Mouse (Mus musculus): Measurements from ENCODE around the gene Ulk1. TPM values are rescaled to one million over a fixed set of nuclear protein-coding genes. Genes with fewer than 3 reads are reported as not detected.
"Not testable (repeated sequence)": the region's sequence is repeated elsewhere in the genome, so short reads cannot be mapped to it uniquely, and the experiment has no call there.

The Ulk1 gene
- total RNA-seq, 2 experiments from 2014 or later: 63.5 to 81.7 TPM

DNA sequence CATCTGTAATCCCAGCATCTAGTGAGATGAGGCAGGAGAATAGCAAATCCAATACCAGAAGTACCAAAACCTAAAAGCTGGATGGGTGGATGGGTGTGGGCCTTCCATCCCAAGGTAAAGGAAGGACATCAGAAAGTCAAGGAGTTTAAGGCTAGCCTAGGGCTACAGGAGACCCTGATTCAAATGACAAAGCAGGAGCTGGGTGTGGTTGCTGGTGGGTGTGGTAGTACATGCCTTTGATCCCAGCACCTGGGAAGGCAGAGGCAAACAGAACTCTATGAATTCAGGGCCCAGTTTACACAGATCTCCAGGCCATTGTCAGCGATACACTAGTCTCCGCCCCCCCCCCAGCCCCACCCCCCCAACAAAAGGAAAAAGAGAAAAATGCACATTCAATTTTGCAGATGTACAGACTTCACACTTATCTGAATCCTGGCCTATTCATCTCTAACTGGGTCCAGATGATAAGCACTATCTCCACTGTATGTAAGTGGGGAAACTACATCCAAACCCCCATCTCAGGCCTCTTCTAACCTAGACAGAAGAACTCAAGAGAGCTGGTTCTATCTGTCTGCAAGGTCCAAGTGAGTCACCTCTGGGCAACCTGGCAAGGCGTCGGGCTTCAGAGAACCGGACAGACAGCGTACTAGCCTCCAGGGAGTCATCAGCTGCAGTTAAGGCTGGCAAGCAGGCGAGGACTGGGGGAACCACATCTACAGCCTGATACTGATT is 5.7 kb downstream of the Ulk1 start:
- no peak for DNase-seq

DNA sequence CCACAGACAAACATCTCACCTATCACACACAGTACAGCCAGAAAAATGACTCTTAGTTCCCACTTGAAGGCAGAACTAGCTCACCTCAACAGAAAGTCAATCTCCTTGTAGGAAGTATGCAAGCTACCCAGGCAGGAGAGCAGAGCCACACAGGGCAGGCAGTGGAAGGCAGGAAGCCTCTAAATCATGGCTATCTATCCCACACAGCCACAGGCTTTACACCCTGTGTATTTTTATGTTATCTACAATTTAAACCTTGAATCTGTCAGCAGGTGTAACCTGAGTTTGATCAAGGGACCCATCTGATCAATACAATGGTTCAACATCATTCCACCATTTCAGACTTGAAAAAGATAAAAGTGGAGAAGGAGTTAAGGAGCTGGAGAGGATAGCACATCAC is 7.1 kb downstream of the Ulk1 start:
- DNase-seq: no peak

DNA sequence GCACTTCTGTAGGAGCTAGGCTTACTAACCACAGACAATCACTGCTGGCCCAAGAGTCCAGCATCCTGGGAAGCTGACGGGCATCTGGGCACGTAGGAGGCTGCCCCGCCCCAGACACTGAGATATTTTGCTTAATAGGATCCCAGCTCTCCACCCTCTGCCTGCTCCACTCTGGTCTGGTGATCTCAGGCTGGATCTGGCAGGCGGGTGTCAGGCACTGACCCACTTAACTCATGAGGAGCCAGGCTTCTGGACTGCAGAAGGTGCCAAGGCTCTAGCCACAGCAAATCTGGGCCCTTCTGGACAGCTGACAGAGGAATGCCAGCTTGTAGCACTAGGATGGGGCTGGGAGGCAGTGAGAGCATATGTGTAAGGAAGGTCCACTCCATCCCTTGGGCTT is 7.7 kb downstream of the Ulk1 start:
- DNase-seq: no peak

DNA sequence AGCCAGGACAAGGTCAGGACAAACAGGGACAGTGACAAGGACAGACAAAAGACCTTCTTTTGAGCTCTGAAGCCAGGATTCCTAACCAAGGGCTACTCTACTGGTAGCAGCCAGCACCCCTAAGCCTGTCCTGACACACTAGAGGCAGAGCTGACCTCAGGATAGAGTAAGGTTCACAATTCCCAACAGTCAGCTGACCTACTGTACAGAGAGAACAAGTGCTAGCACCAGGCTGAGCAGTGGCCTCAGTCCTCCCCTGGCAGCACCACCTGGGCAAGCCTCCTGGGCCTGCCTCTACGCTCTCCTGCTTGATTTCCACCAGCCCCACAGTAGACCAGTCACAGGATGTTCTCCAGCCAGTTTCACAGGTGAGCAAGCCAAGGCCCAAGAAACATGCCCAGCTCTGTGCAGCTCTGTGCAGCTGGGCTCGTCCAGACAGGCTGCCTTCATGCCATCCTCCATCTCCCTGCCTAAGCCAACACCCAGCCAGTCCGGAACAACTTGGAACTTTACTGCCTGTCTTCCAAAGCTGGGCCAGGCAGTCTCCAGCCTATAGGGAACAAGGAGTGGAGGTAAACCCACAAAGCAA is 8.8 kb downstream of the Ulk1 start:
- no peak for DNase-seq

DNA sequence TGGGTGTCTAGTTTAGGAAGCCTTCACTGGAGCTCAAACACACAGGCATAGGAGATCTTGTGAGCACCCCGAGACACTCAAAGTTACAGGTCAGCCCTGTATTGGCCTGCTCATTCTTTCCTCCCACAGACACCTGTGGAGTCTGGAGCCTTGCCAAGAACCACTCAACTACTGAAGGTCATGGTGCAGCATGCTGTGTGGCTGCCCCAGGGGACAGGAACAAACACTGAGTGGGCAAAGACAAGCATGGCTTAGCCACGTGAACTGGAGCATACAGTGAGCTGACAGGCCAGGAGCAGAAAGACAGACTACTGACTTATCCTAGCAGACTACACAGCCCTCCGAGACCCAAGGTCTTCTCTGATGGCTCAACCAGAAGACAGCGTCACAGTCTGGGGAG is 12.2 kb downstream of the Ulk1 start:
- no peak for DNase-seq

DNA sequence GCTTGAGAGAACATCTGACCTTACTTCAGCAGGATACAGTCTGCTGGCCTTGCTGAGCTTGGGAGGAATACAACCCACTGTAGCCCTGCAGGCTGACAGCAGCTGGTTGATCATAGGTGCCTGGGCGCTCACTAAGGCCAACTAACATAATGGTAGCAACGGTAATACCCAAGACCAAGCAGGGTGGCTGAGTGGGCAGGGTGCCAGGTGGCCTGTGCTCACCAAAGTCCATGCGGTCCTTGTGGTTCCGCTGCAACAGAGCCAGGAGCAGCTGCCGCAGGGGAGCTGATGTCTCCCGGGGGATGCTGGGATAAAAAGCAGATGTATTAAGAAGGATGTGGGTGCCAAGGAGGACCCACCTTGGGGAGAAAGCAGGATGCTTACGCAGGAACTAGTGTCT is 15.5 kb downstream of the Ulk1 start:
- DNase-seq: no peak

DNA sequence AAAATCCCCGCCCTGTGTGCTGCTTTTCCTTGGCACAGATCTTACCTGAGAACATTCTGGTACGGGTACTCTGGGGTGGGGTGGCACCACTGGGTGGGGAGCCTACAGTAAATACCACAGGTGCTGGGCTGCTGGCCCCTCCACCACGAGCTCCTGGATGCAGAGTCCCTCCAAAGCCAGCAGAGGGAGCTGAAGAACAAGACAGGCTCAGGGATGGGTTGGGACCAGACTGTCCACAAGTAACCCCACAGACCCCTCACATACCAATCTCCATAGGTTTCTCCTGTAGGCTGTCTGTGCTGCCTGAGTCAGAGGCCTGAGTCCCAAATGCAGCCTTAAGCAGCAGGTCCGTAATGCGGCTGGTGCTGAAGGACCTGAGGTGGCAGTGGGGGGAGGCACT is 21.2 kb downstream of the Ulk1 start:
- no peak for DNase-seq

DNA sequence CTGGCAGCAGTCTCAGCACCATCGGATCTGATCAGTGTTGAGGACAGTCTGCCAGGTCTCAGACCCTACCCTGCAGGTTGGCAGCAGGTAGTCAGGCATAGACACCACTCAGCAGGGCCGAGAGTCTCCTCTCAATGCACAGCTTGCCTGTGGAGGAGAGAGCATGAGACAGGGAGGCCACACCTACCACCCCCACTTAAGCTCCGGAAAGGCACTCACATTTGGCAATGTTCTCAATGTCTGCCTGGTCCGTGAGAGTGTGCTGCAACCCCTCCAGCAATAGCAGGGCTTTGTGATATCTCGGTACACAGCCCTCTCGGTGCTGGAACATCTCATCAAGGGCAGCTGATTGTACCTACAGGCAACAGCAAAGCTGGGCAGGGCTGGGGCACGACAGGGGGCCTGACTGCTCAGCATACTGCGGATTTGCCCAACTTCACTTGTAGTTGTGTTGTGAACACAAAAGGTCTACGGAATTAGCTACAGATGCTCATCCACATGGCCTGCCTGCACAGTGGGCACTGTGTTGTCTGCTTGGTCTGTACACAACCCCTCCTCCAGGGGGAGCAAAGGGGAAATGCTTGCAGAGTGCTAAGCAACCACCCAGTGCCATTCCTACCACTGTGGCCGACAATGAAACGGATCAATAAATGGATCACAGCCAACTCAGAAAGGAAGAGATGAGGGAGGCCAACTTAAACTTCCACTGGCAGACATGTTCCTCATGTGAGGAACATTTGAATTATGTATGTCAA is 23.6 kb downstream of the Ulk1 start:
- peak in 1 of 2 experiments; percentile 43 for DNase-seq

DNA sequence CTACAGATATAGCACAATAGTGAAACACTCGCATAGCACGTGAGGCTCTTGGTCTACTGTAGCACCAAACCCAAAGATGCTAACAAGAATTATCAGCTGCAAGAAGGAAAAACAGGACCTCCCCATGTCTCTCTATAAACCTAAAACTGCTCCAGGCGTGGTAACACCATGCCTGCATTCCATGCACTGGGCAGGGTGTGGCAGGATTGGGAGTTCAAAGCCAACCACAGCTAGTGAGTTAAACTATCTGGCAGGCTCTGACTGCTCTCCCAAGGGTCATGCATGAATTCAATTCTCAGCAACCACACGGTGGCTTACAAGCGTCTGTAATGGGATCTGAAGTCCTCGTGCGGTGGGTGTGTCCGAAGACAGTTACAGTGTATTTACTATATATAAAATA is 26.7 kb downstream of the Ulk1 start:
- no peak for DNase-seq

DNA sequence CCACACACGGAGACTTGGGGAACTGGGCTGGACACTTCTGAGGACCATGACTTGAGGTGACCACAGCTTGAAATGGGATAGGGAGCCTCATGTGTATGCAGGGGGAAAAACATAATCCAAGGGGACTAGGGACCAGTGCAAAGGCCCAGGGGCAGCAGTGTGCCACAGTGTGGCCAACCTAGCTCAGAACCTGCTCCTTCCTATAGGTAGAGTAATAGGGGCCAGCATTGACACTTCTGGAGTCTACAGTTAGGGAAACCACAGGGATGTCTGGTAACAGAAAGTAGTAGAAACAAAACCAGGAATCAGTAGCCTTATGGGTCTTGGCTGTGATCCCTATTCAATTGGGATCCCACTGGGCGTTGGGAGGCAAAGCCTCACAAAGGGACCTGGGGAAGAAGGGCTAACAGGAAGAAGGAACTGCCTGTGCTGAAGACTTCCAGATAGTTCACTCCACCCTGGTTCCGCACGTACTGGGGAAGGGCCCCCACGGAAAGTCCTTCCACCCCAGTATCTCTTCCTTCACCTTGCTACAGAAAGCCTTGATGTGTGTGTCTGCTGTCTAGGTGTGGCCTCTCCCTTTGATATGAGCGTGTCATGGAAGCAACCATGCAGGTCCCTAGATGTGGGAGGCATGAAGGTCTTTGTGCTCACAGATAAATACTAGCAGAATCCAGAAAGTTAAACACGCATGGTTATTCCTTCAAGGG is 28.2 kb downstream of the Ulk1 start:
- no peak for DNase-seq

DNA sequence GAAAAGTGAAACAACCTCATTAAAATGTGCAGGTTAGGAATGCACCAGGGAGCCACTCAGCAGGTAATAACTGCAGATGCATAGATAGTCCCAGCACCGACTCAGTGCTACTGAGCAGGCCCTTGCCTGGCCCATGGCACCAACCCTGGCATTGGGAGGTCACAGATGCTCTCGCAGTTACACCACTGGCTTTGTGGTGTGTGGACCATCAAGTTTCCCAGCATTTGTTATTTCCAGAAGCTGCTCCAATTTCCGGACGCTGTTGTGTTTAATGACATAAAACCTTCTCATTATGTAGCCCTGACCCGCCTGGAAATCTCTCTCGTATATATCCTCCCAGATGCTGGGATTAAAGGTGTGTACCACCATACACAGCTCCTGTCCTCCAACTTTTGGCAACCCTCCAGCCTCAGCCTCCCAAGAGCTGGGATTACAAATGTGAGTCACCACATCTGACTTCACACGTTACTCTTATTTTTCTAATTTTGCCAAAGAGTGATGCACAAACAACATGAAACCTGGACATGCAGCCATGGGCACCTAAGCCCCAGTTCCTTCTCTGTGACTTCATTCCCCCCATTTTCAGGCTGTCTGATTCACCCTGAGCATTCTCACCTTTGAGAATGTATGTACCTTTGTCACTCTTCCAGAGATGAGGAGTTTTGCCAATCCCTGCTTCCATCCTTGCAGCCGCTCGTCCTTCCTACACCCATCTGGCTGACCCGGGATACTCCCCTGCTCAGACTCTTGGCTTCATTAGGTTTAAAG is 29.0 kb downstream of the Ulk1 start:
- no peak for DNase-seq

DNA sequence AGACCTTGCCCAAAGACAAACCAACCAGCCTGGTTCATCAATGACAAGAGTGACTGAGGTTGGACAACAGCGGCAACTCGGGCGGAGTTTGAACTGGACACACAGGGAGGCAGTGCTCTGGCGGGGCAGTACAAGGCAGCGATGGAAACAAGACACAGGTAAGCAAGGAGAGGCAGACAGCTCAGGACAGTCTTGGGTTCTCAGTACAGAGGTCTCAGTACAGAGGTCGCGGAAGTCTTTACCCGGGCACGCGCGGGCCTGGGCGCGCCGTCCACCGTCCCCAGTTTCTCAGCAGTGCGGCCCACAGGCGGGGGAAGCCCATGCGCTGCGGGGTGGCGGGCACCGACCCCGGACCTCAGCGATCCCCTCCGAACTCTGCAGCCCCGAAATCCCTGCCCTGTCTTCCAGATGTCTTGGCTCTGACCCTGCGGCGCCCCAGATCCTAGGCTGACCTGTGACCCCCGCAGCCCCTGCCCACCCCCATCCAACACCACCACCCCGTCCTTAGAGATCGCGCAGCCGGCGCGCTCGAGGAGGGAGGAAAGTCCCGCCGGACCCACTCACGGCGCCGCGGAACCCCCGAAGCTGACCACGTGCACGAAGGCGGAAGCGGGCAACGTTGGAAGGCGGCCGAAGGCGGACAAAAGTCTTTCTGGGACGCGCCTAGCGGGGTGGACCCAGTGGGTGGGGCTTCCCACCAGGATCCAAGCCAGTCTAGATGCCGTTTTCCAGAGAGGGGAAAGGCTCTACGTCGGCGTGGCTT is 29.7 kb downstream of the Ulk1 start, which contains the start of gene Pus1:
Gene Pus1 (minus strand): TSS at position 662 of the 763 bp plus-strand sequence.
- peak; percentile 92 to 93 for DNase-seq

DNA sequence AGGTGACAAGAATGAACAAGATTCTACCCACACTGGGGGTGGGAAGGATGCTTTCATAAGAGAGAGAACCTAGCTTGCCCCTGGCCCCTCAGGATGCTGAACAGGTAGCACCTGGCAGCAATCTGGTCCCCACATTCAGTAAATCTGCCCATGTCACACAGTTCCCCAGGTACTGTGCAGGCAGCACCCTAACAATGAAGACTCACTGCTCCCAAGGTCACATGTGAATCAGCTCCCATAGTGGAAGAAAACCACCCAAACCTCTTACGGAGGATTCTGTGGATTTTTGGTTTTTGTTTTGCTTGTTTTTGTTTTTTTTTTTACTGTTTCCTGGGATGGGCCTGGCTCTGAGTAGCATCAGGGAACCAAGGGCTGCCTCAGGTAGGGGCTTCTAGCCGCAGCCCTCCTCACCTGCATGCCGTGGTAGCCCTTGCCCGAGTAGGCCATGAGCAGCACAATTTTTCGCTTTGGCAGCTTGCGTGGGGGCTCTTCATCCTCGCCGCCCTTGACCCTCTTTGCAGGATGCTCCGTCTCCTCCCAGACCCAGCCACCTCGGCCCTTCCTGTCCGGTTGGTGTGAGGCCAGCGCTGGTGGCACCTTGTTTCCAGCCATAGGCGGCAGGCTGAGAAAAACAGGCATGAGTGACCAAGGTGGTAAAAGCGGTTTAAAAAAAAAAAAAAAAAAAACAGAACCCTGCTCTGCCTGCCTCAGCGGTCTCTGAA is 30.5 kb downstream of the Ulk1 start:
- DNase-seq: no peak

DNA sequence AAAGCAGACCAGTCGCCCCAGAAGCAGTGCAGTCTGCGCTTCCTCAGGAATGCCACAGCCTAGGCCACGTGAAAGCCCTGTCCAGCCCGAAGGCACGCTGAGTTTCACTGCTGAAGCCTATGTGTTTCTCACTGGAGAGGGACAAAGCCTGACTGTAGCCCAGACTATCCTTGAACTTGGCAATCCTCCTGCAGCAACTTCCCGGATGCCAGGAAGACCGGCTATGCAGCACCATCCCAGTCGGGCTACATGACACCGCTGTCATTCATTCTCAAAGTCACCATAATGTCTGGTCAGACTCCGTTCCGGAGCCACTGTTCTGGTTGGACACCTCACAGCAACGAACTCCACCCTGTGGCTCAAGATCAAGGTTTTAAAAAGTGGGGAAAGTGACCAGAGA is 31.6 kb downstream of the Ulk1 start:
- DNase-seq: no peak

DNA sequence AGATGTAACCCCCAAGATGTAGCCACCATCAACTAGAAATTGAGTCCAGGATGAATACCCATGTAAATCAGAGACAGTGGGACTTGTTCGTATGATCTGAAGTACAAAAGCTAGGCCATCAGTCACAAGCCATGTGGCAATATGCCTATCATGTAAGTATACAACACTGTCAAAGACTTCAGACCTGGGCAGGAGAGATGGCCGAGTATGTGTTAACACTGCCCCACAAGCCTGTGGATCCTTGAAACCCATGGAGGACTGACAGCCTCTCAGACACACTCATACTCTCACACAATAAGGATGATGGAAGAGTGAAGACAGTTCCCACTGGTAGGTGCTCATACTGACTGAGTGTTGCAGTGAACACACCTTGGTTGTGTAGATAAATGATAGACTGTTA is 33.8 kb downstream of the Ulk1 start:
- no peak for DNase-seq

DNA sequence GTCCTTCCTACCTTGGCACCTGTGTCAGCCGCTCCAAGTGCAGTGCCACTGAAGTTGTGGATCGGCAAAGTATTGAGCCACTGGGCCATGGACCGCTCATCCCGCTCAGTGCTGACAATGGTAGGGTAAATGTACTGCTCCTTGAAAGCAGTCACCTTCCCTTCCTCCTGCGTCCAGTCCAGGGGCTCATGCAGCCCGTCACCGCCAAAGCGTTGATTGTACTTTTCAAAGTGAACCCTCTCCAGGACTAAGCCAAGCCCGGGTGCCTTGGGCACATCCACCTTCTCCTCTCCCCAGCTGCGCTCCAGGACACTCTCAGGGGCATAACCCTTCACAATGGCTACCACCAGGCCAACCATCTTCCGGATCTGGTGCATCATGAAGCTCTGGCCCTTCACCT is 35.4 kb downstream of the Ulk1 start:
- no peak for DNase-seq

DNA sequence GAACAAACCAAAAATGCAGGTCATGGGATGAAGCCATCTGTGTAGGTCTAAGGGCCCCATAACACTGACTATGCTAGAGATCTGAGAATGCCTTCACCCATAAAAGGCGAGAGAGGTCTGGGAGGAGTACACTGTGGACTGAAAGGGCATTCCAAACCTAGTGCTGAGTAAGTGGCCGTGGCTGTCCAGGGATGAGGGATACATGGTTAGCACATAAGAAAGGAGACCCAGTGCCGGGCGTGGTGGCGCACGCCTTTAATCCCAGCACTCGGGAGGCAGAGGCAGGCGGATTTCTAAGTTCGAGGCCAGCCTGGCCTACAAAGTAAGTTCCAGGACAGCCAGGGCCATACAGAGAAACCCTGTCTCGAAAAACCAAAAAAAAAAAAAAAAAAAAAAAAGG is 37.0 kb downstream of the Ulk1 start:
- not testable (repeated sequence) for DNase-seq

DNA sequence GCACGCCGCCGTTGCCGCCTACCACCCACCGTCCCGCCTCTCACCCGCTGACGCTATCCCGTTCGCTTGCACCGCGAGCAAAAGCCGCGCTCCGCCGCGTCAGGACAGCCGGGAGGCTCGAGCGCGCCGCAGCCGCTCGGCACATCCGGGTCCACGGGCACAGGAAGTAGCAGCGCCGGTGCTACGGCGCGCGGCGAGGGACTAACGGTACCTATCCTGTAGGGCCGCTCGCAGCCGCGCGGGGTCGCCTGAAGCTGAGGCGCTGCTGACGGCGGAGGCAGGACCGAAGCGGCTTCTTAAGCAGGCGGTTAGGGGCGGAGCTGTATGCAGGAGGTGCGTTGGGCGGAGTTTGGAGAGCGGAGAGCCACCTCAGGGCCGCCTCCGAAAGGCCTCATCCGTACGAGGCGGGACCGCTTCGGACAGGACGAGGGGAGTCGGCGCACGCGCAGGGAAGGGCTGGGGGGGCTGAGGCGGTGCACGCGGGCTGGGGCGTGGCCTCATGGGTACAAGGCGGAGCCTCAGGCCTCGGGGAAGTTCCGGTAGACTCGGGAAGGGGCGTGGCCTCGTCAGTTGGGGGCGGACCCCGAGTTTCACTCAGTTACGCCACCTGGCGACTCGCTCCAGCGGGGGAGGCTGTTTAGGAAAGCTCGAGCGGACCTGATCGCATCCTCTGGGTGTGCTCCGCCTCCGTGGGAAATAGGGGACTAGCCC is 39.3 kb downstream of the Ulk1 start, which contains the start of gene Ep400:
Gene Ep400 (minus strand): TSS at position 270 of the 711 bp plus-strand sequence.
- peak; percentile 99 for DNase-seq

DNA sequence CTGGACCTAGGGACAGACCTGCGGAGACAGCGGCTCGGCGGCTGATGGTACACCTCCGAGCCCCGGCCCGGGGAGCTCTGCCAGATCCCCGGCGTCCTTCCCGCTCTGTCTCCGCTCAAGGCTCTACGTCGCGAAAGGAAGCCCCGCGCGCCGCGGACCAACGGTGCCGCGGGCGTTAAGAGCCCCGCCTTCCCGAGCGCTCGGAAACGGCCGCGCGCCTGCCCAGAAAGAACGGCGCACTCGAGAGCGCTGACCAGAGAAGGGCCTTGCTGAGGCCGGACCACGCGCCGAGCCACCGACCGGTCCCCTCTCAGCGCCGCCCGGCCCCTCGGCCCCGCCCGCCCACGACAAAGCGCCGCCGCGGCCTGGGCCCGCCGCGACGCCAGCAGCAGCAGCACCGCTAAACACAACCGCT is 39.9 kb downstream of the Ulk1 start:
- DNase-seq: no peak

DNA sequence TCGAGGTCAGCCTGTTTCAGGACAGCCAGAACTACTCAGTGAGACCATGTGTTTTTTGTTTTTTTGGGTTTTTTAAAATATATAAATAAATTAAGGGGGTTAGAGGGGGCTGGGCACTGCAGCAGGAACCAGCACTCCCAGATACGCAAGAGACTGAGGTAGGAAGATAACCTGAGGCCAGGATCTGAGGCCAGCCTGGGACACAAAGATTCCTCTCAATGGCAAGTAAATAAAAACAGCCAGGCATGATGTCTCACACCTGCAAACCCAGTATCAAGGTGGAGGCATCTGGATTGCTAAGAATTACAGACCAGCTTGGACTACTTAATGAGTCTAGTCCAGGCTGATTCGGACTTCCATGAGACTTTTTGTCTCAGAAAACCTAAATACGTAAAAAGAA is 40.6 kb downstream of the Ulk1 start:
- no peak for DNase-seq
